Mouse (Mus musculus): Measurements from ENCODE around the gene Pex14. TPM values are rescaled to one million over a fixed set of nuclear protein-coding genes. Genes with fewer than 3 reads are reported as not detected.

Pex14 gene
- total RNA-seq, 2 experiments from 2014 or later: 18.6 to 20.2 TPM

- intact Hi-C loops (cut with DNase I): no loop called here
- no peak for DNase-seq
Observed at GRCm38 (mm10) chr4:149001515-149001914, 98.2 kb downstream of the Pex14 start.

GRCm38 (mm10) chr4:149000746-149001145 lies 98.9 kb downstream of the Pex14 start:
- intact Hi-C loops (cut with DNase I): no loop called here

GRCm38 (mm10) chr4:148993948-148994347 lies 105.7 kb downstream of the Pex14 start:
- DNase-seq: no peak
- intact Hi-C loops (cut with DNase I): no loop called here

More at GRCm38 (mm10) chr4:149000746-149001145, 98.9 kb downstream of the Pex14 start:
- no peak for DNase-seq

- DNase-seq: no peak
- intact Hi-C loops (cut with DNase I): no loop called here
Observed at GRCm38 (mm10) chr4:148990038-148990437, 109.6 kb downstream of the Pex14 start.

GRCm38 (mm10) chr4:148985541-148986476 lies 113.9 kb downstream of the Pex14 start:
- no peak for DNase-seq
- intact Hi-C loops (cut with DNase I): no loop called here

GRCm38 (mm10) chr4:148984701-148985540 lies 114.8 kb downstream of the Pex14 start:
- intact Hi-C loops (cut with DNase I): no loop called here
- DNase-seq: no peak

- intact Hi-C loops (cut with DNase I): no loop called here
- DNase-seq: no peak
Observed at GRCm38 (mm10) chr4:148982274-148982673, 117.4 kb downstream of the Pex14 start.

- intact Hi-C loops (cut with DNase I): no loop called here
- no peak for DNase-seq
Observed at GRCm38 (mm10) chr4:148979837-148980236, 119.8 kb downstream of the Pex14 start.

GRCm38 (mm10) chr4:148978926-148979325 lies 120.8 kb downstream of the Pex14 start:
- intact Hi-C loops (cut with DNase I): no loop called here
- DNase-seq: no peak

GRCm38 (mm10) chr4:148978221-148978855 lies 121.3 kb downstream of the Pex14 start:
- DNase-seq: no peak
- intact Hi-C loops (cut with DNase I): no loop called here

GRCm38 (mm10) chr4:148974833-148975232 lies 124.8 kb downstream of the Pex14 start:
- DNase-seq: no peak
- intact Hi-C loops (cut with DNase I): no loop called here

- no peak for DNase-seq
- intact Hi-C loops (cut with DNase I): no loop called here
Observed at GRCm38 (mm10) chr4:148973387-148973786, 126.3 kb downstream of the Pex14 start.

GRCm38 (mm10) chr4:148972707-148973106 lies 127.0 kb downstream of the Pex14 start:
- no peak for DNase-seq
- intact Hi-C loops (cut with DNase I): no loop called here

GRCm38 (mm10) chr4:148971613-148972242 lies 127.9 kb downstream of the Pex14 start:
- intact Hi-C loops (cut with DNase I): no loop called here
- no peak for DNase-seq

- intact Hi-C loops (cut with DNase I): no loop called here
- DNase-seq: no peak
Observed at GRCm38 (mm10) chr4:148970742-148971141, 128.9 kb downstream of the Pex14 start.

- DNase-seq: no peak
- intact Hi-C loops (cut with DNase I): no loop called here
Observed at GRCm38 (mm10) chr4:148969610-148970009, 130.1 kb downstream of the Pex14 start.

- intact Hi-C loops (cut with DNase I): no loop called here
Observed at GRCm38 (mm10) chr4:148968859-148969258, 130.8 kb downstream of the Pex14 start.

GRCm38 (mm10) chr4:148966132-148966531 lies 133.5 kb downstream of the Pex14 start:
- DNase-seq: no peak
- intact Hi-C loops (cut with DNase I): no loop called here

More at GRCm38 (mm10) chr4:148968859-148969258, 130.8 kb downstream of the Pex14 start:
- DNase-seq: no peak

- intact Hi-C loops (cut with DNase I): loop anchor here (5.0 kb wide), 1 partner anchor 68 kb away; no protein-coding TSS in a partner anchor
- no peak for DNase-seq
Observed at GRCm38 (mm10) chr4:148964541-148965310, 134.9 kb downstream of the Pex14 start.
